Mouse (Mus musculus): ENCODE measurements around the gene Mlc1. TPM values are rescaled to one million over a fixed set of nuclear protein-coding genes. Genes with fewer than 3 reads are reported as not detected.
A peak's percentile ranks its signal among the peaks of the same experiment; 100 is the strongest.

Mlc1 gene
- polyA plus RNA-seq, 1 experiment from 2014 or later = 6.4 TPM

DNA sequence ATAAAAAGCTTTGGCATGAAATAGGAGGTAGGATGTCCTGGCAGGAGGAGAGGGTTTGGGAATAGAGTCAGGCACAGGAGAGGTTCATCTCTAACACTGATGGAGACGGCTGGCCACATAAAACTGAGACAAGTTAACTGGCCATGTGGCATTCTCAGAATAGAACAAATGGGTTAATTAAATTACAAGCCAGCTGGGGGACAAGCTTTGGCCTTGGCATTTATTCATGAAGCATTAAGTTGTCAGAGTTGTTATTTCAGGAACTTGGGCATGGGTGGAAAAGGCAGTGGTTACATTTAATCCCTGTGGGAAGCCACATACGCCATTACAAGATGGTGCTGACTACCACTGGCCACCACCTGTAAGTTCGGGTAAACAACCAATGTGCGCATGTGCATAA lies 27.6 kb downstream of the Mlc1 start:
- no peak overlapping the region for H3K4me3 ChIP-seq (replicated peaks; ENCODE audit: low read depth, low read length)
- no peak overlapping the region for H3K27ac ChIP-seq (replicated peaks; ENCODE audit: low read depth, low read length)
- peaks cover 12% of the 10 kb centered on the region; the same call in 1 of the 2 replicates for H3K27me3 ChIP-seq (ENCODE audit: control insufficient read depth, insufficient read depth, low read length)
- H3K9ac ChIP-seq (replicated peaks; ENCODE audit: low read length) = no peak overlapping the region
- ATAC-seq (ENCODE audit: low FRiP score, low TSS enrichment) = no peak
- H3K9me3 ChIP-seq (ENCODE audit: control insufficient read depth, low read length) = no peaks in the 10 kb centered on the region
- 0 out of 2 replicates have a peak, but pooled peaks cover 5% of the 10 kb centered on the region for H3K4me1 ChIP-seq (ENCODE audit: control insufficient read depth, insufficient read depth, low read length)
- no peak overlapping the region for H3K4me2 ChIP-seq (ENCODE audit: low read length)
- H3K36me3 ChIP-seq (ENCODE audit: control insufficient read depth, insufficient read depth, low read length) = no peaks in the 10 kb centered on the region
- no peak for DNase-seq
- 86% methylated on average over 4 of the region's 4 CpGs for WGBS

GRCm38 (mm10) chr15:88946851-88947250 lies 32.0 kb downstream of the Mlc1 start:
- no peak for DNase-seq
- no peak overlapping the region for H3K27ac ChIP-seq (replicated peaks; ENCODE audit: low read depth, low read length)
- no peak overlapping the region for H3K4me3 ChIP-seq (replicated peaks; ENCODE audit: low read depth, low read length)
- H3K4me2 ChIP-seq (ENCODE audit: low read length) = no peak overlapping the region
- ATAC-seq (ENCODE audit: low FRiP score, low TSS enrichment) = no peak
- 55% methylated on average over 6 of the region's 6 CpGs for WGBS
- no peak overlapping the region for H3K9ac ChIP-seq (replicated peaks; ENCODE audit: low read length)
- H3K27me3 ChIP-seq (ENCODE audit: control insufficient read depth, insufficient read depth, low read length) = no peaks in the 10 kb centered on the region
- no peaks in the 10 kb centered on the region for H3K9me3 ChIP-seq (ENCODE audit: control insufficient read depth, low read length)
- H3K4me1 ChIP-seq (ENCODE audit: control insufficient read depth, insufficient read depth, low read length) = no peaks in the 10 kb centered on the region
- no peaks in the 10 kb centered on the region for H3K36me3 ChIP-seq (ENCODE audit: control insufficient read depth, insufficient read depth, low read length)

DNA sequence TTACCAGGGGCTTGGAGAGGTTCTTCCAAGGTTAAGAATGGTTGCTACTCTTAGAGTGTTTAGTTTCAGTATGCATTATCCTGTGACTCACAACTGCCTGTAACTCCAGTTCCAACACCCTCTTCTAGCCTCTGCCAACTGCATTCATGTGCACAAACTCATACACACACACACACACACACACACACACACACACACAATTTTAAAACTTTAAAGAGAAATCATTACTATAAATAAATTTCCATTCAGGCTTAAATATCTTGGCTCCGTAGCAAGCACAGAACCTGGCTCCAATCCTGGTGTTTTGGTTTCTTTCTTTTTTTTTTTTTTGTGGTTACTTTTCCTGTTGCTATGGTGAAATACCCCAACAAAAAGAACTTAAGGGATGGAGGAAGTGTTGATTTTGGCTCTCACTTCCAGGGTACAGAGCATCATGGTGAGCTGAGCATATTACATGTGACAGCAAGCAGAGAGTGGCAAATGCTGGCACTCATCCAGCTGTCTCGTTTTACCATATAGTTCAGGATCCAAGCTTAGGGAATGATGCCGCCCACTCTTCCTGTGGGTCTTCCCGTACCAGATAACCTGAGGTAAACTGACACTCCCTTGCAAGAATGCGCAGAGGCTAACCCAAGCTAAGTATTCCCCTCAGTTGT lies 34.8 kb downstream of the Mlc1 start:
- no peak for DNase-seq
- no peaks in the 10 kb centered on the region for H3K36me3 ChIP-seq (ENCODE audit: control insufficient read depth, insufficient read depth, low read length)
- ATAC-seq (ENCODE audit: low FRiP score, low TSS enrichment) = no peak
- no peaks in the 10 kb centered on the region for H3K4me1 ChIP-seq (ENCODE audit: control insufficient read depth, insufficient read depth, low read length)
- no peaks in the 10 kb centered on the region for H3K9me3 ChIP-seq (ENCODE audit: control insufficient read depth, low read length)
- no peaks in the 10 kb centered on the region for H3K27me3 ChIP-seq (ENCODE audit: control insufficient read depth, insufficient read depth, low read length)
- H3K4me3 ChIP-seq (replicated peaks; ENCODE audit: low read depth, low read length) = no peak overlapping the region
- WGBS = 89% methylated on average over 5 of the region's 5 CpGs
- no peak overlapping the region for H3K4me2 ChIP-seq (ENCODE audit: low read length)
- no peak overlapping the region for H3K27ac ChIP-seq (replicated peaks; ENCODE audit: low read depth, low read length)
- no peak overlapping the region for H3K9ac ChIP-seq (replicated peaks; ENCODE audit: low read length)

- no peaks in the 10 kb centered on the region for H3K36me3 ChIP-seq (ENCODE audit: control insufficient read depth, insufficient read depth, low read length)
- H3K27ac ChIP-seq (replicated peaks; ENCODE audit: low read depth, low read length) = no peak overlapping the region
- H3K4me2 ChIP-seq (ENCODE audit: low read length) = no peak overlapping the region
- no peaks in the 10 kb centered on the region for H3K9me3 ChIP-seq (ENCODE audit: control insufficient read depth, low read length)
- H3K4me3 ChIP-seq (replicated peaks; ENCODE audit: low read depth, low read length) = no peak overlapping the region
- H3K9ac ChIP-seq (replicated peaks; ENCODE audit: low read length) = no peak overlapping the region
- H3K27me3 ChIP-seq (ENCODE audit: control insufficient read depth, insufficient read depth, low read length) = no peaks in the 10 kb centered on the region
- no peaks in the 10 kb centered on the region for H3K4me1 ChIP-seq (ENCODE audit: control insufficient read depth, insufficient read depth, low read length)
- 88% methylated on average over 5 of the region's 5 CpGs for WGBS
- no peak for DNase-seq
- no peak for ATAC-seq (ENCODE audit: low FRiP score, low TSS enrichment)
Measured at GRCm38 (mm10) chr15:88942783-88943182, 36.0 kb downstream of the Mlc1 start.

- ATAC-seq (ENCODE audit: low FRiP score, low TSS enrichment) (no peak), DNase-seq (no peak)
- no peak overlapping the region for H3K4me3 ChIP-seq (replicated peaks; ENCODE audit: low read depth, low read length)
- H3K9ac ChIP-seq (replicated peaks; ENCODE audit: low read length) = no peak overlapping the region
- no peaks in the 10 kb centered on the region for H3K36me3 ChIP-seq (ENCODE audit: control insufficient read depth, insufficient read depth, low read length)
- H3K27ac ChIP-seq (replicated peaks; ENCODE audit: low read depth, low read length) = no peak overlapping the region
- no peak overlapping the region for H3K4me2 ChIP-seq (ENCODE audit: low read length)
- no peaks in the 10 kb centered on the region for H3K9me3 ChIP-seq (ENCODE audit: control insufficient read depth, low read length)
- H3K27me3 ChIP-seq (ENCODE audit: control insufficient read depth, insufficient read depth, low read length) = no peaks in the 10 kb centered on the region
- no peaks in the 10 kb centered on the region for H3K4me1 ChIP-seq (ENCODE audit: control insufficient read depth, insufficient read depth, low read length)
- WGBS = 84% methylated on average over 2 of the region's 2 CpGs
Measured at GRCm38 (mm10) chr15:88937291-88937650, 41.5 kb downstream of the Mlc1 start.

- Histone ChIP-seq H3K4me1 (ENCODE audit: control insufficient read depth, insufficient read depth, low read length) (no peaks in the 10 kb centered on the region), H3K4me2 (ENCODE audit: low read length) (no peak overlapping the region), H3K9ac (replicated peaks; ENCODE audit: low read length) (no peak overlapping the region), H3K27me3 (ENCODE audit: control insufficient read depth, insufficient read depth, low read length) (no peaks in the 10 kb centered on the region), H3K36me3 (ENCODE audit: control insufficient read depth, insufficient read depth, low read length) (no peaks in the 10 kb centered on the region), H3K9me3 (ENCODE audit: control insufficient read depth, low read length) (no peaks in the 10 kb centered on the region), H3K4me3 (replicated peaks; ENCODE audit: low read depth, low read length) (no peak overlapping the region), H3K27ac (replicated peaks; ENCODE audit: low read depth, low read length) (no peak overlapping the region)
- ATAC-seq (ENCODE audit: low FRiP score, low TSS enrichment) (no peak), DNase-seq (no peak)
- WGBS = 66% methylated on average over 6 of the region's 6 CpGs
Measured at GRCm38 (mm10) chr15:88936619-88937290, 42.1 kb downstream of the Mlc1 start.

DNA sequence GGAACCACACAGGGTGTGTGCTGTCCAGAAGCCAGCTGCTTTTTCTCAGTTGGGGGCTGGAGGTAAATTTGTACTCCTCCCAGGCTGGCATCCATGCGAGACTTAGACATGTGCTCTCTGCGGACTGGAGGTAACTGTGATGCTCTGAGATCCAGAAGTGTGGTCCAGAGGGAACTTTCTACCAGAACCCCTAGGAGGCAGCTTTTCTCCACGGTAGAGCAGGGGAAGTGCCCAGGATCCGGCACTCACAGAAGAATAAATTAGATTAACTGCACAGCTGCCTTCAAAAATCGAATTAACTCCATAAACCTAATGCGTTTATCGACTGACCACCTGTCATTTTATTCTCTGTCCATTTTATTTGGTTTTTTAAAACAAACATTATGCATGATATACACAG lies 44.7 kb downstream of the Mlc1 start:
- DNase-seq (peak; percentile 59), ATAC-seq (ENCODE audit: low FRiP score, low TSS enrichment) (no peak)
- 55% methylated on average over 7 of the region's 7 CpGs for WGBS
- Histone ChIP-seq H3K4me1 (ENCODE audit: control insufficient read depth, insufficient read depth, low read length) (no peaks in the 10 kb centered on the region), H3K27ac (replicated peaks; ENCODE audit: low read depth, low read length) (no peak overlapping the region), H3K4me3 (replicated peaks; ENCODE audit: low read depth, low read length) (no peak overlapping the region), H3K36me3 (ENCODE audit: control insufficient read depth, insufficient read depth, low read length) (no peaks in the 10 kb centered on the region), H3K27me3 (ENCODE audit: control insufficient read depth, insufficient read depth, low read length) (no peaks in the 10 kb centered on the region), H3K9me3 (ENCODE audit: control insufficient read depth, low read length) (no peaks in the 10 kb centered on the region), H3K9ac (replicated peaks; ENCODE audit: low read length) (no peak overlapping the region), H3K4me2 (ENCODE audit: low read length) (no peak overlapping the region)

DNA sequence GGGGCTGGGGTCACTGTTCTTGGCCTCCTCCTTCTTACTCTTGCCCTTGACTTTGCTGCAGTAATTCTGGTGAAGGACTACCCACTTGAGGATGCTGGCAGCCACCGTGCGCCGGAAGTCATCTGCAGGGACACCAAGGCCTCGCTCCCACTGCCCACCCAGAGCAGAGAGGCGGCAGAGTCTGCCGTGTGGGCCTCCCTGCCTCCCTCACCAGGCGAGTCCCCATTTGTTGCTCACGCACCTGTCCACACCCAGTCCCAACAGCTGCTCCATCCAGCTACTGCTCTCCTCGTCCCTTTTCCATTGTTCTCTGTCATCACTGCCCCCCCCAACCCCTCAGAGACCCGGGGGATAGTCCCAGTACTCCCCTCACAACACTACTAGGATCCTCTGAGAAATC lies 46.1 kb downstream of the Mlc1 start:
- Histone ChIP-seq H3K4me3 (replicated peaks; ENCODE audit: low read depth, low read length) (no peak overlapping the region), H3K27me3 (ENCODE audit: control insufficient read depth, insufficient read depth, low read length) (no peaks in the 10 kb centered on the region), H3K27ac (replicated peaks; ENCODE audit: low read depth, low read length) (no peak overlapping the region), H3K9me3 (ENCODE audit: control insufficient read depth, low read length) (no peaks in the 10 kb centered on the region), H3K4me1 (ENCODE audit: control insufficient read depth, insufficient read depth, low read length) (no peaks in the 10 kb centered on the region), H3K36me3 (ENCODE audit: control insufficient read depth, insufficient read depth, low read length) (no peaks in the 10 kb centered on the region), H3K9ac (replicated peaks; ENCODE audit: low read length) (no peak overlapping the region), H3K4me2 (ENCODE audit: low read length) (no peak overlapping the region)
- ATAC-seq (ENCODE audit: low FRiP score, low TSS enrichment) (no peak), DNase-seq (no peak)
- WGBS = 89% methylated on average over 10 of the region's 10 CpGs

GRCm38 (mm10) chr15:88921992-88922310 lies 56.9 kb downstream of the Mlc1 start:
- no peak overlapping the region for H3K27ac ChIP-seq (replicated peaks; ENCODE audit: low read depth, low read length)
- ATAC-seq (ENCODE audit: low FRiP score, low TSS enrichment) = no peak

More at GRCm38 (mm10) chr15:88921992-88922310, 56.9 kb downstream of the Mlc1 start:
- H3K9ac ChIP-seq (replicated peaks; ENCODE audit: low read length) = no peak overlapping the region
- no peak overlapping the region for H3K4me3 ChIP-seq (replicated peaks; ENCODE audit: low read depth, low read length)
- WGBS = 75% methylated on average over 6 of the region's 6 CpGs
- H3K27me3 ChIP-seq (ENCODE audit: control insufficient read depth, insufficient read depth, low read length) = no peaks in the 10 kb centered on the region
- H3K9me3 ChIP-seq (ENCODE audit: control insufficient read depth, low read length) = no peaks in the 10 kb centered on the region
- no peaks in the 10 kb centered on the region for H3K36me3 ChIP-seq (ENCODE audit: control insufficient read depth, insufficient read depth, low read length)
- H3K4me1 ChIP-seq (ENCODE audit: control insufficient read depth, insufficient read depth, low read length) = no peaks in the 10 kb centered on the region
- no peak overlapping the region for H3K4me2 ChIP-seq (ENCODE audit: low read length)
- DNase-seq = no peak
